Mouse (Mus musculus) ES-Bruce4 (cell line): Measurements from ENCODE around the gene Os9. TPM values are rescaled to one million over a fixed set of nuclear protein-coding genes. Genes with fewer than 3 reads are reported as not detected.
A peak's percentile ranks its signal among the peaks of the same experiment; 100 is the strongest.

Source experiments
- H3K27ac ChIP-seq: 2 replicates; pipeline ENCODE4 v1.5.1; 2012; ENCODE audit warnings: low read length, inconsistent platforms; ENCODE audit not compliant: insufficient read depth
- H3K27me3 ChIP-seq: 2 replicates; pipeline ENCODE4 v1.6.1; 2012; ENCODE audit warnings: mild to moderate bottlenecking, low read length, inconsistent platforms; ENCODE audit not compliant: control insufficient read depth, poor library complexity, insufficient read depth, severe bottlenecking
- H3K36me3 ChIP-seq: 2 replicates; pipeline ENCODE4 v1.6.1; 2012; ENCODE audit warnings: inconsistent platforms, mild to moderate bottlenecking, low read length, moderate library complexity; ENCODE audit not compliant: control insufficient read depth, poor library complexity, insufficient read depth, severe bottlenecking
- H3K4me1 ChIP-seq: one replicate; pipeline ENCODE4 v1.8.1; 2011; ENCODE audit warnings: low read length; ENCODE audit not compliant: control insufficient read depth, insufficient read depth
- H3K4me3 ChIP-seq: 2 replicates; pipeline ENCODE4 v1.5.1; 2011; ENCODE audit warnings: low read depth, mild to moderate bottlenecking, low read length
- H3K9ac ChIP-seq: 2 replicates; pipeline ENCODE4 v1.6.1; 2012; ENCODE audit warnings: low read depth, mild to moderate bottlenecking, inconsistent platforms; ENCODE audit not compliant: poor library complexity, severe bottlenecking
- H3K9me3 ChIP-seq: replicated peaks from 2 replicates; pipeline ENCODE4 v1.6.1; 2012; ENCODE audit warnings: mild to moderate bottlenecking, low read length, inconsistent platforms; ENCODE audit not compliant: control insufficient read depth, poor library complexity, insufficient read depth, severe bottlenecking
- CTCF ChIP-seq: IDR thresholded peaks from one replicate; pipeline ENCODE4 v1.8.1; 2011; ENCODE audit warnings: low read depth, low read length
- EP300 ChIP-seq: IDR thresholded peaks from 2 replicates; pipeline ENCODE4 v1.6.1; 2011; ENCODE audit warnings: low read depth, low read length; ENCODE audit not compliant: insufficient read depth
- POLR2A ChIP-seq: IDR thresholded peaks from one replicate; pipeline ENCODE4 v1.8.1; 2011; ENCODE audit warnings: low read length; ENCODE audit not compliant: insufficient read depth
- polyA plus RNA-seq: library from polyadenylated mRNA; stranded (reverse); fragments of >200 nt; gene quantifications from 2 replicates; pipeline ENCODE4 v1.2.4, GENCODE M21; 2011; ENCODE audit warnings: low read depth; ENCODE audit not compliant: missing spikeins, insufficient read depth, insufficient read length

Gene Os9
- polyA plus RNA-seq, 1 experiment: 16.7 TPM

DNA sequence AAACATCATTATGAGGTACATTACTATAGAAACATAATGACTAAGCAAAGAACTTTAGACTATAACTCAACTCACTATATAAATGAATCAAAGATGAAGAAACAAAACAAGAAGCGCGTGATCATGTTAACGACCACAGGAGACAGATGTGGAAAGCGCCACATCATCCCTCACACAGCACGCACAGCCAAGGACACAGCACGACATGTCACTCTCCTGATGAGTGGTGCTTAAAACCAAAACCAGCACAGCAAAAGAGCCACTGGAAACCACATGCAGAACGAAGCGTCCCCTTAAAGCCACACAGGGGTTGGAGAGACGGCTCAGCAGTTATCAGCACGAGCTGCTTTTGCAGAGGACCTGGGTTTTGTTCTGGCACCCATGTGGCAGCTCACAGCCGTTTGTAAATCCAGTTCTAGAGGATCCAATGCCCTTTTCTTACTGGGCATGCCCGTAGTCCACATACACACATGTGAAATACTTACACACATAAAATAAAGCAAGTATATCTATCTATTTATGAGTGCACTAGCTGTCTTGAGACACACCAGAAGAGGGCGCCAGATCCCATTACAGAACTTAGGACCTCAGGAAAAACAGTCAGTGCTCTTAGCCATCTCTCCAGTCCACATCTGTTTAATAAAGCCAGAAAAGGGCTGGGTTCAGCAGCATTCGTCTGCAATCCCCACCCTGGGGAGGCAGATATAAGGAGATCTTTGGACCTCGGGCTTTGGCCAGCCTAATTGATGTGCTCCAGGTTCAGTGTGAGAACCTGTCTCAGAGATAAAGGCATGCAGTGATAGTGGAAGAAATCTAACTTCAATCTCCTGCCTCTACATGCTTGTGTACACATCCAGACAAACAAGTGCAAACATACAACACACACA, 9.7 kb downstream of the Os9 start:
- TF ChIP-seq EP300: no peak
- TF ChIP-seq CTCF: peak; percentile 14

DNA sequence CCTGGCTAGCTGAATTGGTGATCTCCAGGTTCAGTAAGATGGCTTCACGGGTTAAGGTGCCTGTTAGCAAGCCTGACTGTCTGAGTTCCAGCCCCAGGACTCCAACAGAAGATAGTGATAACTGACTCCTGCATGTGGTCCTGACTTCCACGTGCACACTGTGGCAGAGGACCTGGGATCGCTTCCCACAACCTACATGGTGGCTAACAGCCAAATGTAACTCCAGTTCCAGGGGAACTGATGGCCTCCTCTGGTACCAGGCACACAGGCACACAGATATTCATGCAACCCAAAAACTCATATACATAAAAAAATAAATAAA, 12.7 kb downstream of the Os9 start:
- Histone ChIP-seq H3K27me3 (no peaks in the 10 kb centered on the region), H3K27ac (no peak overlapping the region), H3K36me3 (no peaks in the 10 kb centered on the region), H3K9ac (no peak overlapping the region), H3K4me1 (no peaks in the 10 kb centered on the region), H3K4me3 (no peak overlapping the region), H3K9me3 (no peaks in the 10 kb centered on the region)
- TF ChIP-seq POLR2A (no peak), CTCF (no peak), EP300 (no peak)

More for the DNA sequence above, 9.7 kb downstream of the Os9 start:
- no peaks in the 10 kb centered on the region for H3K9me3 ChIP-seq
- no peak overlapping the region for H3K9ac ChIP-seq
- H3K36me3 ChIP-seq: no peaks in the 10 kb centered on the region
- H3K4me1 ChIP-seq: no peaks in the 10 kb centered on the region
- no peaks in the 10 kb centered on the region for H3K27me3 ChIP-seq
- H3K4me3 ChIP-seq: no peak overlapping the region
- H3K27ac ChIP-seq: no peak overlapping the region

DNA sequence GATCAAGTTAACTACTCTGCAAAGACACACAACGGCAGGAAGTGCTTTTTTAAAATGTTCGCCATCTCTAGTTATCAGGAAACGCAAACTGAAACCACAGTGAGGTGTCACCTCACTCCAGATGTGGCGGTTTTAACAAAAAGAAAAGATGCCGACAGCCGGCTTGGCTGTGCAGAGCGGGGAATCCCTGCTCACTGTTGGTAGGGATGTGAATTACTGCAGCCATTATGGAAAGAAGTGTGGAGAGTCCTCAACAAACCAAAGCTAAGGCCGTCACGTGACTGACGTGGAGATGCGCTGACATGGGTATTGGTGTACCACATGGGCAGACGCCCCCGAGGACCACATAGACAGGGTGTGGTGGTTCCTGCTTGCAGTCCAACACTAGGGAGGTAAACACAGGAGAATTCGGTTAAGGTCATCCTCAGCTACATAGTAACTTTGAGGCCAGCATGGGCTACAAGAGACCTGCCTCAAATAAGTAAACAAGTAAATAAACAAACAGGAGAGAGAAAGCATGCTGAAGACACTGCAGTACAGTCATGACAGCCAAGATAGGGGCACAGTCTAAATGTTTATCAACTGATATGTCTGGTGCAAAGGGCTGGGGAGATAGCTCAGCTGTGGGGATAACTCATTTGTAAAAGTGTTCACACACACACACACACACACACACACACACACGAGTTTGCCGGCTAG, 13.2 kb downstream of the Os9 start:
- Histone ChIP-seq H3K4me3 (no peak overlapping the region), H3K27ac (no peak overlapping the region), H3K36me3 (no peaks in the 10 kb centered on the region), H3K9ac (no peak overlapping the region), H3K4me1 (no peaks in the 10 kb centered on the region), H3K9me3 (no peaks in the 10 kb centered on the region), H3K27me3 (no peaks in the 10 kb centered on the region)
- TF ChIP-seq EP300 (no peak), CTCF (no peak), POLR2A (no peak)

DNA sequence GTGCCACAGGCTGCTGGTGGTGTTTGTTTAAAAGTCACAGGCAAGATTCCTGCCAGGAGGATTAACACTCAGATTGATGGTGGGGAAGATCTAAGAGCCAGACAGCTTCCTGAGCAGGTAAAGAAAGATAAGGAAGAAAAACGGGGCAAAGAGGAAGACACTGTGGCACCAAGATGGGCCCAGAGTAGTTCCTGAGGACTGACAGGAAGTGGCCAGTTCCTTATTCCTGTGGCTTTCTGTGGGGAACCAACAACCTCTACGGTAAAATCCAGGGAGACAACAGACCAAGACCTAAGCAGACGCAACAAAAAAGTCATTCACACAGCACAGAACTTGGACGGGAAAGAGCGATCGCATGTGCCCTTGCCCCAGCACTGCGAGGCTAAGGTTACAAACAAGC, 17.3 kb downstream of the Os9 start:
- Histone ChIP-seq H3K27me3 (no peaks in the 10 kb centered on the region), H3K36me3 (no peaks in the 10 kb centered on the region), H3K9ac (no peak overlapping the region), H3K27ac (no peak overlapping the region), H3K4me3 (no peak overlapping the region), H3K4me1 (no peaks in the 10 kb centered on the region), H3K9me3 (no peaks in the 10 kb centered on the region)
- TF ChIP-seq EP300 (no peak), POLR2A (no peak), CTCF (no peak)

DNA sequence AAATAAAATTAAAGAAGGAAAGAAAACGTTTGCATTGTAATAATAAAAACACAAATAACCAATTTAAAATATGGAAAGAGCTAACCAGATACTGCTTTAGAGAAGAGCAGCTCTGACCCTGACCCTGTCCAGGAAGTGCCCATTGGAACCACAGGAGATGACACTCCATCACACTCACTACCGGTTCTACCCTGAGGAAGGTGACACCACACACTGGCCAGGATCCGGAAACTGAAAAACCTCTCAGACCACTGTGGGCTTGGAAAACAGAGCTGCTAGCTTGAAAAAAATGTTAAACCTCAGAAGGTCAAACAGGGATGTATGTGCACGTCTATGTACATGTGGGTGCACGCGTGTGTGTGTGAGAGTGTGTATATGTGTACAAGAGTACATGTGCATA, 19.8 kb downstream of the Os9 start:
- H3K4me3 ChIP-seq: no peak overlapping the region
- no peak overlapping the region for H3K27ac ChIP-seq
- no peaks in the 10 kb centered on the region for H3K36me3 ChIP-seq
- H3K9ac ChIP-seq: no peak overlapping the region
- H3K27me3 ChIP-seq: no peaks in the 10 kb centered on the region
- H3K4me1 ChIP-seq: no peaks in the 10 kb centered on the region
- H3K9me3 ChIP-seq: no peaks in the 10 kb centered on the region
- TF ChIP-seq POLR2A (no peak), CTCF (no peak), EP300 (no peak)

DNA sequence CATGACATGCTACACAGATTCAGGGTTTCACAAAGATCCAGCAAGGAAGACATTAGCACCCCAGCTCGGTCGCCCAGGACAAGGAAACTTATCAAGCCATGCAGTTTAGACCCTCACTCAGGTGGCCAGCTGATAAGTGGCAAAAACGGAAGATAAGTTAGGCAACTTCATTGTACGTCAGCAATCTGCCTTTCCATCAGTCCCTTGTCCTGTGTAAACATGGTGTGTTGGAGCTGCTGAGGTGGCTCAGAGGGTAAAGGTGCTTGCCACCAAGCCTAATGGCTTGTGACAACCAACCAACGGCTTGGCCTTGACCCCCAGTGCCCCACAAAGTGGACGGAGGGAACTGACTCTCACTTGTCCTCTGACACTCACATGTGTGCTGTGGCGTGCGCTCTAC, 20.5 kb downstream of the Os9 start:
- no peaks in the 10 kb centered on the region for H3K36me3 ChIP-seq
- H3K9ac ChIP-seq: no peak overlapping the region
- no peak overlapping the region for H3K27ac ChIP-seq
- no peak for TF ChIP-seq POLR2A
- TF ChIP-seq CTCF: no peak
- TF ChIP-seq EP300: no peak
- no peaks in the 10 kb centered on the region for H3K4me1 ChIP-seq
- H3K4me3 ChIP-seq: no peak overlapping the region
- no peaks in the 10 kb centered on the region for H3K9me3 ChIP-seq
- H3K27me3 ChIP-seq: no peaks in the 10 kb centered on the region
